Mouse (Mus musculus): ENCODE data around the gene Tbx19. TPM values are rescaled to one million over a fixed set of nuclear protein-coding genes. Genes with fewer than 3 reads are reported as not detected.

The Tbx19 gene
- polyA plus RNA-seq (2011; ENCODE audit: insufficient read length, low read depth, missing spikeins): not detected in 2 replicates

- H3K4me1 ChIP-seq (ENCODE audit: control insufficient read depth, insufficient read depth, low read length): no peaks in the 10 kb centered on the region
- no peak within 1 kb of the TSS for H3K27ac ChIP-seq (ENCODE audit: insufficient read depth, low read length)
- no peak for TF ChIP-seq CTCF (IDR thresholded peaks at IDR 0.05; ENCODE audit: borderline replicate concordance, insufficient read depth, low read length)
- no peak for TF ChIP-seq POLR2A (IDR thresholded peaks at IDR 0.05; ENCODE audit: low read depth, low read length)
- H3K4me3 ChIP-seq (ENCODE audit: insufficient read depth, low read length): no peak within 1 kb of the TSS
These were observed at the start of gene Tbx19 for GRCm38 (mm10) chr1:165160723-165161405. TSS of gene Tbx19 (minus strand) at chr1:165160773.

DNA sequence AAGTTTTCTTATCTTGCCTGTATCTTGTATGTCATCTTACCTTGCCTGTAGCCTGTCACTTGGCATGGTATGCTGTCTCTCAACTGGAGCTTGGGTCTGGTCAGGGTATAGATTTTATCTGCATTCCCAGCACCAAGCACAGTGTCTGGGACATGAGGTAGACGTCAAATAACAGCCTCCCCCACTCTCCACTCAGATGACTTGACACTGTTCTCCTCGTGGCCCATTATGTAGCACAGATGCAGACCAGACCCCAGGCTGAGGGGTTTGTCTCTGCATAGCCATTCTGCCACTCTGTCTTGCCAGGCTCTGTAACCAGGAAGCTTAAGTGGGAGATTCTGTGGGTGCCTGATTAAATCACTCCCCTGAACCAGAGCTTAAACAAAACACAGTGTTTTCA lies 45.0 kb upstream of the Tbx19 start:
- no peak overlapping the region for H3K27ac ChIP-seq (ENCODE audit: insufficient read depth, low read length)
- TF ChIP-seq POLR2A (IDR thresholded peaks at IDR 0.05; ENCODE audit: low read depth, low read length) (no peak), CTCF (IDR thresholded peaks at IDR 0.05; ENCODE audit: borderline replicate concordance, insufficient read depth, low read length) (no peak)
- H3K4me1 ChIP-seq (ENCODE audit: control insufficient read depth, insufficient read depth, low read length): 0 out of 2 replicates have a peak, but pooled peaks cover 2% of the 10 kb centered on the region
- H3K4me3 ChIP-seq (ENCODE audit: insufficient read depth, low read length): no peak overlapping the region

GRCm38 (mm10) chr1:165203488-165204035 lies 43.0 kb upstream of the Tbx19 start:
- H3K4me1 ChIP-seq (ENCODE audit: control insufficient read depth, insufficient read depth, low read length): 0 out of 2 replicates have a peak, but pooled peaks cover 2% of the 10 kb centered on the region
- H3K4me3 ChIP-seq (ENCODE audit: insufficient read depth, low read length): no peak overlapping the region
- no peak overlapping the region for H3K27ac ChIP-seq (ENCODE audit: insufficient read depth, low read length)
- TF ChIP-seq CTCF (IDR thresholded peaks at IDR 0.05; ENCODE audit: borderline replicate concordance, insufficient read depth, low read length): no peak
- no peak for TF ChIP-seq POLR2A (IDR thresholded peaks at IDR 0.05; ENCODE audit: low read depth, low read length)

DNA sequence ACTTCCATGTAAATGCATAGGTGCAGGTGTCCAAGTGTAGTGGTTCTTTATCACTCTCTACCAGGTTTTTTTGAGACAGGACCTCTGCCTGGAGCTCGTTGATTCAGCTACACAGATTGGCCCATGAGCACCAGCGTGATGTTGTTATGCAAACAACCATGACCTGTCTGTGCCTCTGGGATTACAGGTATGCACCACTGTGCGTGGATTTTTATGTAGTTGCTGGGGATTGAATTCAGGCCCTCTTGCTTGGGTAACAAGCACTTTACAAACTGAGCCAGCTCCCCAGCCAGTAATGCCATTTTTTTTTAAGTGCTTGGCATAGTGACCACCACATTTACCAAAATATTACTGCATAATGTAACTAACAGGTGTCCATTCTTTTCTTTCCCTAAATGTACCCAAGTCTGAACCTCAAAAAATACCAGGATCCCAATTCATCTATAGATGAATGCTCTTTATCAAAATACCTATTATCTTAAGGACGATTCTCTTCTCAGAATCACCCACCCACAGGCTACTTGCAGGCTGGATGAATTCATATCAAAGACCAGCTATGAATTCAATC lies 41.0 kb upstream of the Tbx19 start:
- Histone ChIP-seq H3K4me1 (ENCODE audit: control insufficient read depth, insufficient read depth, low read length) (0 out of 2 replicates have a peak, but pooled peaks cover 2% of the 10 kb centered on the region), H3K4me3 (ENCODE audit: insufficient read depth, low read length) (no peak overlapping the region), H3K27ac (ENCODE audit: insufficient read depth, low read length) (no peak overlapping the region)
- TF ChIP-seq CTCF (IDR thresholded peaks at IDR 0.05; ENCODE audit: borderline replicate concordance, insufficient read depth, low read length) (no peak), POLR2A (IDR thresholded peaks at IDR 0.05; ENCODE audit: low read depth, low read length) (no peak)

DNA sequence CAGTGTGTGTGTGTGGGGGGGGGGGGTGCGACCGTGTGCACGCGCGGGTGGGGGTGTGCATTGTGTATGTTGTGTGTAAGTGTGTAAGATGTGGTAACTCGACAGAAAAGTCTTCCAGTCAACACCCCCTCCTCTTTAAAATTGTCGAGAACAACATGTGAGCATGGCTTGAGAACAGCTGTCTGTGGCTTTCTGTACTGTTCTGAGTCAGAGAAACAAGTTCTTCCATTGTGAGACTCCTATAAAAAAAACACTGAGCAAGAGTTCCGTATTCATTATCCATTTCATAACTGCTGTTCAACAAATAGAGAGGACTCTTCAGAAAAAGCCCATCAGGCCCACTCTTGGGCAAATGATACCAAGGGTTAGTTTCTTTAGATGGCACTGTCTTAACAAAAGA lies 40.2 kb upstream of the Tbx19 start:
- Histone ChIP-seq H3K4me1 (ENCODE audit: control insufficient read depth, insufficient read depth, low read length) (0 out of 2 replicates have a peak, but pooled peaks cover 2% of the 10 kb centered on the region), H3K4me3 (ENCODE audit: insufficient read depth, low read length) (no peak overlapping the region), H3K27ac (ENCODE audit: insufficient read depth, low read length) (no peak overlapping the region)
- no peak for TF ChIP-seq CTCF (IDR thresholded peaks at IDR 0.05; ENCODE audit: borderline replicate concordance, insufficient read depth, low read length)
- TF ChIP-seq POLR2A (IDR thresholded peaks at IDR 0.05; ENCODE audit: low read depth, low read length): no peak

DNA sequence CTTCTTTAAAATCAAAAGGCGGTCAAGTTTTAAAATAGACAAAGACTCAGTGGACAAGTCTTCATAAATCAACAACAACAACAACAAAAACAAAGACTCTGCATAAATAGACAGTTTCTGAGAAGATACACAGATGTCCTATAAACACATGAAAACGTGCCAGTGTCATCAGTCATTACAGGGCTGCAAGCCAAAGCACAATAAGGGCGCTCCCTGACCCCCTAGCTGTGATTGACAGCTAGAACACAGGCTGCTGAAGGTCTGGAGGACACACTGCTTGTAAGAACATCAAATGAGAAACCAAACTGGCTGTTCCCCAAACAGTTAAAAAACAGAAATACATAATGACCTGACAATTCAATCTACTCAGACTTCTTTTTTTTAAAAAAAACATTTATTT lies 39.1 kb upstream of the Tbx19 start:
- TF ChIP-seq CTCF (IDR thresholded peaks at IDR 0.05; ENCODE audit: borderline replicate concordance, insufficient read depth, low read length) (no peak), POLR2A (IDR thresholded peaks at IDR 0.05; ENCODE audit: low read depth, low read length) (no peak)
- Histone ChIP-seq H3K27ac (ENCODE audit: insufficient read depth, low read length) (no peak overlapping the region), H3K4me1 (ENCODE audit: control insufficient read depth, insufficient read depth, low read length) (peaks cover 8% of the 10 kb centered on the region; the same call in 1 of the 2 replicates), H3K4me3 (ENCODE audit: insufficient read depth, low read length) (no peak overlapping the region)

GRCm38 (mm10) chr1:165198951-165199350 lies 38.4 kb upstream of the Tbx19 start:
- Histone ChIP-seq H3K4me3 (ENCODE audit: insufficient read depth, low read length) (no peak overlapping the region), H3K4me1 (ENCODE audit: control insufficient read depth, insufficient read depth, low read length) (peaks cover 9% of the 10 kb centered on the region; the same call in 1 of the 2 replicates), H3K27ac (ENCODE audit: insufficient read depth, low read length) (no peak overlapping the region)
- TF ChIP-seq POLR2A (IDR thresholded peaks at IDR 0.05; ENCODE audit: low read depth, low read length) (no peak), CTCF (IDR thresholded peaks at IDR 0.05; ENCODE audit: borderline replicate concordance, insufficient read depth, low read length) (no peak)

DNA sequence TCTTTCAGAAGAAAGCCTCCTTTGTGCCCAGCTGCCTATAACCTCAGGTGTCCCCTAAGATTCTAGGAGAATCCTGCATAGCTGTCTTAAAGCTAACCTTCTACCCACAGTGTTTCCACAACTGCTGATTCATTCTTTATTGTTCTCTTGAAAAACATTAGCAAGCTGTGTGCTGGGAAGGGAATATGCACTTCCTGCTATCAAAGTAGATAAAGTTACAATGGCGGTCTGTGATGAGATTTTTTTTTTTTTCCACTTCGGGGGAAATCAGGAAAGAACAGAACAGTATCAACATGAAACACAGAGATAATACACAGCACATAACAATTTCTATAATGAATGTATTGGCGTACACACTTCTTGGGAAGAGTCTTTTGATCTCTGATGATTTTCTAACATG lies 37.3 kb upstream of the Tbx19 start:
- Histone ChIP-seq H3K4me1 (ENCODE audit: control insufficient read depth, insufficient read depth, low read length) (peaks cover 7% of the 10 kb centered on the region; the same call in 1 of the 2 replicates), H3K4me3 (ENCODE audit: insufficient read depth, low read length) (no peak overlapping the region), H3K27ac (ENCODE audit: insufficient read depth, low read length) (no peak overlapping the region)
- TF ChIP-seq CTCF (IDR thresholded peaks at IDR 0.05; ENCODE audit: borderline replicate concordance, insufficient read depth, low read length) (no peak), POLR2A (IDR thresholded peaks at IDR 0.05; ENCODE audit: low read depth, low read length) (no peak)

GRCm38 (mm10) chr1:165195396-165195960 lies 34.9 kb upstream of the Tbx19 start:
- TF ChIP-seq CTCF (IDR thresholded peaks at IDR 0.05; ENCODE audit: borderline replicate concordance, insufficient read depth, low read length): no peak
- TF ChIP-seq POLR2A (IDR thresholded peaks at IDR 0.05; ENCODE audit: low read depth, low read length): no peak
- H3K4me1 ChIP-seq (ENCODE audit: control insufficient read depth, insufficient read depth, low read length): peaks cover 13% of the 10 kb centered on the region
- no peak overlapping the region for H3K27ac ChIP-seq (ENCODE audit: insufficient read depth, low read length)

DNA sequence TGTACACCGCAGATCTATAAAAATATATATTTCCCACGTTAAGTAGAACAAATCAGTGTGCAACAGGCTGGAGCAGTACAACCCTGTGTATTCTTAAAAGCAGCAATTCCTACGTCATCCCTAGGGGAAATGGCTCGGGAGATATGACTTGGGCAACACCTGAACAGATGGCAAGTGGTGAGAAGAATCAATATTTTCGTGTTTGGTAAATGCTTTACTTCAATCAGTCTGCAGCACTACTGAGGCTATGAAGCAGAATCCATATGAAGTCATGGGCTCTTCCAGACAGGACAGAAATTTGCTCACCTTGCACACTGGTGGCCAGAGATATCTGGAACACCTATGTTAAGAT lies 34.1 kb upstream of the Tbx19 start:
- H3K4me1 ChIP-seq (ENCODE audit: control insufficient read depth, insufficient read depth, low read length): peaks cover 13% of the 10 kb centered on the region
- TF ChIP-seq CTCF (IDR thresholded peaks at IDR 0.05; ENCODE audit: borderline replicate concordance, insufficient read depth, low read length) (no peak), POLR2A (IDR thresholded peaks at IDR 0.05; ENCODE audit: low read depth, low read length) (0 out of 2 replicates have a peak, but pooled peaks have one; percentile 2)
- H3K4me3 ChIP-seq (ENCODE audit: insufficient read depth, low read length): peak overlapping the region; percentile 75
- no peak overlapping the region for H3K27ac ChIP-seq (ENCODE audit: insufficient read depth, low read length)

More at GRCm38 (mm10) chr1:165195396-165195960, 34.9 kb upstream of the Tbx19 start:
- no peak overlapping the region for H3K4me3 ChIP-seq (ENCODE audit: insufficient read depth, low read length)
